In genomic region chr16:64719096-64719495, GRCm38 (mm10) we compare ENCODE assay signal across 18 mouse cellular contexts. TPM values are rescaled to one million over a fixed set of nuclear protein-coding genes. Genes with fewer than 3 reads are reported as not detected.
DNase-seq lines count a peak whose midpoint lies in the region; ATAC-seq lines count a peak whose summit lies in the region.
"Had no signal": no experiment of that assay in that cellular context is flagged by ENCODE, and none has a peak within 500 bp of the region (broad histone marks: within the 10 kb centered on the region; RNA-seq: fewer than 3 reads in every experiment).

No protein-coding gene starts in this region.

- H3K36me3 ChIP-seq in hindbrain, embryonic 11.5 days (ENCODE audit: control insufficient read depth, insufficient read depth, low read length), result no peaks in the 10 kb centered on the region
- no peaks in the 10 kb centered on the region for H3K36me3 ChIP-seq in hindbrain, embryonic 16.5 days (ENCODE audit: control insufficient read depth, insufficient read depth, low read length)
- H3K36me3 ChIP-seq in neural tube, embryonic 12.5 days, result no peaks in the 10 kb centered on the region
- no peaks in the 10 kb centered on the region for H3K36me3 ChIP-seq in limb, embryonic 12.5 days
- H3K36me3 ChIP-seq in heart, embryonic 11.5 days (ENCODE audit: control insufficient read depth, insufficient read depth, low read length), result no peaks in the 10 kb centered on the region
- H3K36me3 ChIP-seq: heart, embryonic 13.5 days; liver, embryonic 15.5 days; midbrain, embryonic 10.5 days; stomach, embryonic 15.5 days had no signal

- no peak overlapping the region for H3K9ac ChIP-seq in hindbrain, embryonic 11.5 days (ENCODE audit: low read depth, low read length)
- no peak overlapping the region for H3K9ac ChIP-seq in hindbrain, embryonic 16.5 days (ENCODE audit: low read depth, low read length)
- no peak overlapping the region for H3K9ac ChIP-seq in neural tube, embryonic 12.5 days
- H3K9ac ChIP-seq in limb, embryonic 12.5 days (replicated peaks), result no peak overlapping the region
- H3K9ac ChIP-seq in heart, embryonic 11.5 days (ENCODE audit: low read depth, low read length), result no peak overlapping the region
- H3K9ac ChIP-seq: heart, embryonic 13.5 days; liver, embryonic 15.5 days; stomach, embryonic 15.5 days had no signal

- no peaks in the 10 kb centered on the region for H3K4me1 ChIP-seq in hindbrain, embryonic 11.5 days (replicated peaks; ENCODE audit: control insufficient read depth, insufficient read depth, low read length)
- no peaks in the 10 kb centered on the region for H3K4me1 ChIP-seq in hindbrain, embryonic 16.5 days (ENCODE audit: control insufficient read depth, insufficient read depth, low read depth, low read length)
- no peaks in the 10 kb centered on the region for H3K4me1 ChIP-seq in neural tube, embryonic 12.5 days
- H3K4me1 ChIP-seq in limb, embryonic 12.5 days (replicated peaks), result peaks cover 27% of the 10 kb centered on the region
- no peaks in the 10 kb centered on the region for H3K4me1 ChIP-seq in heart, embryonic 11.5 days (ENCODE audit: control insufficient read depth, insufficient read depth, low read length)
- H3K4me1 ChIP-seq: liver, embryonic 15.5 days; stomach, embryonic 15.5 days had no signal

- WGBS in hindbrain, embryonic 11.5 days, result 69% methylated on average over 7 of the region's 7 CpGs
- WGBS in hindbrain, embryonic 16.5 days, result 52% methylated on average over 7 of the region's 7 CpGs
- WGBS in neural tube, embryonic 12.5 days, result 39% methylated on average over 7 of the region's 7 CpGs
- 15% methylated on average over 7 of the region's 7 CpGs for WGBS in limb, embryonic 12.5 days
- WGBS in heart, embryonic 11.5 days (ENCODE audit: insufficient replicate concordance), result 74% methylated on average over 7 of the region's 7 CpGs

- ATAC-seq in hindbrain, embryonic 11.5 days (ENCODE audit: low FRiP score), result 0 out of 2 replicates have a peak, but pooled peaks have one; percentile 33
- ATAC-seq in hindbrain, embryonic 16.5 days, result no peak
- ATAC-seq in neural tube, embryonic 12.5 days (ENCODE audit: low FRiP score, low read depth), result 0 out of 2 replicates have a peak, but pooled peaks have one; percentile 41
- 0 out of 2 replicates have a peak, but pooled peaks have one; percentile 22 for ATAC-seq in limb, embryonic 12.5 days (ENCODE audit: insufficient number of reproducible peaks, insufficient read depth, low FRiP score, low TSS enrichment, low read depth)
- no peak for ATAC-seq in heart, embryonic 11.5 days (replicated peaks; ENCODE audit: insufficient number of reproducible peaks, low FRiP score, low TSS enrichment)

- no peak for DNase-seq in hindbrain, embryonic 11.5 days (ENCODE audit: low spot score)
- DNase-seq in neural tube, embryonic 10.5 days (ENCODE audit: extremely low spot score, low spot score), result no peak
- DNase-seq in frontal cortex, adult 2 months (ENCODE audit: extremely low spot score in 1 of 2, low spot score in 1 of 2), result no peak
- DNase-seq: adrenal gland, postnatal 10 days; cerebellum, adult 2 months; heart, postnatal 4 days; kidney, adult 9 months; right cerebral cortex, adult 18-20 months; thymus, adult 2 months had no signal

- no peak overlapping the region for H3K4me2 ChIP-seq in hindbrain, embryonic 11.5 days (replicated peaks; ENCODE audit: low read depth, low read length)
- H3K4me2 ChIP-seq in hindbrain, embryonic 16.5 days (ENCODE audit: low read length), result no peak overlapping the region
- no peak overlapping the region for H3K4me2 ChIP-seq in neural tube, embryonic 12.5 days (replicated peaks)
- peak overlapping the region; percentile 10; the same call in 1 of the 2 replicates for H3K4me2 ChIP-seq in limb, embryonic 12.5 days
- H3K4me2 ChIP-seq in heart, embryonic 11.5 days, result no peak overlapping the region
- H3K4me2 ChIP-seq: heart, embryonic 13.5 days; liver, embryonic 15.5 days; stomach, embryonic 15.5 days had no signal

- H3K4me3 ChIP-seq in hindbrain, embryonic 11.5 days (ENCODE audit: low read depth, low read length), result no peak overlapping the region
- no peak overlapping the region for H3K4me3 ChIP-seq in hindbrain, embryonic 16.5 days (ENCODE audit: low read length)
- no peak overlapping the region for H3K4me3 ChIP-seq in neural tube, embryonic 12.5 days
- H3K4me3 ChIP-seq in limb, embryonic 12.5 days (replicated peaks), result no peak overlapping the region
- H3K4me3 ChIP-seq in heart, embryonic 11.5 days (ENCODE audit: low read depth, low read length), result no peak overlapping the region
- H3K4me3 ChIP-seq: heart, embryonic 13.5 days; layer of hippocampus, adult 2 months; liver, embryonic 15.5 days; midbrain, embryonic 10.5 days; stomach, embryonic 15.5 days had no signal

- no peak overlapping the region for H3K27ac ChIP-seq in hindbrain, embryonic 11.5 days (ENCODE audit: low read depth, low read length)
- no peak overlapping the region for H3K27ac ChIP-seq in hindbrain, embryonic 16.5 days (ENCODE audit: low read depth, low read length)
- no peak overlapping the region for H3K27ac ChIP-seq in neural tube, embryonic 12.5 days
- no peak overlapping the region for H3K27ac ChIP-seq in limb, embryonic 12.5 days
- no peak overlapping the region for H3K27ac ChIP-seq in heart, embryonic 11.5 days (ENCODE audit: low read depth, low read length)
- H3K27ac ChIP-seq: heart, embryonic 13.5 days; layer of hippocampus, adult 2 months; liver, embryonic 15.5 days; midbrain, embryonic 10.5 days; stomach, embryonic 15.5 days had no signal

- no peaks in the 10 kb centered on the region for H3K9me3 ChIP-seq in hindbrain, embryonic 11.5 days (ENCODE audit: control insufficient read depth, low read length)
- no peaks in the 10 kb centered on the region for H3K9me3 ChIP-seq in hindbrain, embryonic 16.5 days (ENCODE audit: control insufficient read depth, low read length)
- no peaks in the 10 kb centered on the region for H3K9me3 ChIP-seq in neural tube, embryonic 12.5 days
- no peaks in the 10 kb centered on the region for H3K9me3 ChIP-seq in limb, embryonic 12.5 days
- no peaks in the 10 kb centered on the region for H3K9me3 ChIP-seq in heart, embryonic 11.5 days (replicated peaks; ENCODE audit: control insufficient read depth, low read length)
- H3K9me3 ChIP-seq: heart, embryonic 13.5 days; liver, embryonic 15.5 days; midbrain, embryonic 10.5 days; stomach, embryonic 15.5 days had no signal

- no peaks in the 10 kb centered on the region for H3K27me3 ChIP-seq in hindbrain, embryonic 11.5 days (ENCODE audit: control insufficient read depth, insufficient read depth, low read length)
- H3K27me3 ChIP-seq in hindbrain, embryonic 16.5 days (replicated peaks; ENCODE audit: control insufficient read depth, insufficient read depth, low read length), result no peaks in the 10 kb centered on the region
- no peaks in the 10 kb centered on the region for H3K27me3 ChIP-seq in neural tube, embryonic 12.5 days (replicated peaks)
- H3K27me3 ChIP-seq in limb, embryonic 12.5 days, result peaks cover 19% of the 10 kb centered on the region; the same call in 1 of the 2 replicates
- H3K27me3 ChIP-seq in heart, embryonic 11.5 days (ENCODE audit: control insufficient read depth, insufficient read depth, low read length), result no peaks in the 10 kb centered on the region
- H3K27me3 ChIP-seq: heart, embryonic 13.5 days; liver, embryonic 15.5 days; stomach, embryonic 15.5 days had no signal

RNA-seq across cellular contexts. Expression of gene 4930453N24Rik, which starts 51.9 kb away (rescaled TPM):
- 34.5 and 39.7 TPM in 2 replicates for polyA plus RNA-seq in hindbrain, embryonic 11.5 days (2014; fragmentation: Nextera tagmentation; extraction: Ambion mirVana)
- 14.0 and 14.8 TPM in 2 replicates for polyA plus RNA-seq in hindbrain, embryonic 16.5 days (2015; fragmentation: Nextera tagmentation; extraction: Ambion mirVana)
- 26.9 and 27.5 TPM in 2 replicates for polyA plus RNA-seq in neural tube, embryonic 12.5 days (2016; fragmentation: Nextera tagmentation; extraction: Ambion mirVana)
- polyA plus RNA-seq in limb, embryonic 12.5 days (2016; fragmentation: Nextera tagmentation; extraction: Ambion mirVana), result 30.1 and 33.7 TPM in 2 replicates
- 16.0 and 16.4 TPM in 2 replicates for polyA plus RNA-seq in frontal cortex, adult 2 months (2012; rRNA removed)
- 21.4 and 22.3 TPM in 2 replicates for polyA plus RNA-seq in heart, embryonic 11.5 days (2014; fragmentation: Nextera tagmentation; extraction: Ambion mirVana)

Comparison
In these comparisons a context has a peak if more than half of its experiments do, and no peak if none do; other contexts are left out.
1. ATAC-seq: peak in hindbrain, embryonic 11.5 days (single experiment), neural tube, embryonic 12.5 days (single experiment) and limb, embryonic 12.5 days (single experiment); none in hindbrain, embryonic 16.5 days (single experiment) and heart, embryonic 11.5 days (single experiment).